Mouse (Mus musculus) brown adipose tissue, adult 24 weeks (tissue): ENCODE data around the gene Thada. TPM values are rescaled to one million over a fixed set of nuclear protein-coding genes. Genes with fewer than 3 reads are reported as not detected.

Experiments
- H3K27ac ChIP-seq: fragments of 200-500 bp; replicated peaks from 2 replicates; pipeline ENCODE4 v1.5.1; 2012; ENCODE audit warnings: low read depth, mild to moderate bottlenecking, low read length
- H3K4me1 ChIP-seq: fragments of 200-500 bp; 2 replicates; pipeline ENCODE4 v1.6.1; 2012; ENCODE audit warnings: low read length, mixed read lengths; ENCODE audit not compliant: control insufficient read depth, insufficient read depth, insufficient read length
- H3K4me3 ChIP-seq: fragments of 200-500 bp; 2 replicates; pipeline ENCODE4 v1.5.1; 2012; ENCODE audit warnings: low read depth, mild to moderate bottlenecking, low read length, moderate library complexity; ENCODE audit not compliant: insufficient read depth
- polyA plus RNA-seq: library from polyadenylated mRNA; stranded (reverse); fragments of >200 nt; gene quantifications from 2 replicates; pipeline ENCODE4 v1.2.4, GENCODE M21; 2012; ENCODE audit not compliant: missing spikeins, insufficient read depth, insufficient read length

Thada gene
- polyA plus RNA-seq: 3.4 and 4.7 TPM in 2 replicates

DNA sequence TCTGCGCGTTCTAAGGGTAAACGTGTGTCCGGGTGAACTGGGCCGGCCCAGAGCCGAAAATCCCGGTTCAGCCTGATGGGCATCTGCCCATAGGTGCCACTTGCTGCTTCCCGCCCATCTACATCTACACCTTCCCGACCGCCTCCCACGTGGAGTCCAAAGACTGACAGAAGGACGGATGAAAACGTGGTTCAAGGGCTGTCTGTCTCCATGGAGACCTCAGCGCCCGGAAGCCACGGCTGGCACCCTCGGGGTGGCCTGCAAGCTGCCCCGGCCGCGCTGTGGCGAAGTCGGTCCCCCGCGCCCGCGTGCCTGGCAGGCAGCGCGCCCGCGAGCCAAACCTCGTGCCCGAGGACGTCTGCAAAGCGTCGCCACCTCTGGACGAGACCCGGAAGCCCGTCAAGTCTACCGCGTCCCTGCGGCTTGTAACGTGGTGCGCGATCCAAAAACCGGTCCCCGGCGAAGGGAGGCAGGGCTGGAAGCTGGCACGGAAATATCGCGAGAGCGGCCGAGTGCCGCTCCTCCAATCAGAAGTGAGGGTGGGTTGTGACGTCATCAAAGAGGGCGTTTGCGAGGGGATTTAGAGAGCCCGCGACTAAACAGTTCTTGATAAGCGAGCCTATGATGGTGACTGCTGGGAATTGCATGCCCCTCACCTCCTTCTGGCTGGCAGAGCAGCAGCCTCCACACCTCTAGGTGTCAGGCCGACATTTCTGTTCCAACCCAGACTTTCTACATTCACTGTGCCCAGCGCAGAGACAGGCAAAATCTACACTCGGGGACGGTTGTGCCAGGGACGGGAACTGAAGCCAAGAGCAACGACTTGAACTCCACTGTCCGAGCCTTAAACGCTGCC is at the start of gene Thada:
Thada (minus strand) TSS at position 453 of the 856 bp plus-strand sequence.
- Histone ChIP-seq H3K4me3 (peak within 1 kb of the TSS; percentile 87), H3K4me1 (no peaks in the 10 kb centered on the region), H3K27ac (peak within 1 kb of the TSS; percentile 36)

DNA sequence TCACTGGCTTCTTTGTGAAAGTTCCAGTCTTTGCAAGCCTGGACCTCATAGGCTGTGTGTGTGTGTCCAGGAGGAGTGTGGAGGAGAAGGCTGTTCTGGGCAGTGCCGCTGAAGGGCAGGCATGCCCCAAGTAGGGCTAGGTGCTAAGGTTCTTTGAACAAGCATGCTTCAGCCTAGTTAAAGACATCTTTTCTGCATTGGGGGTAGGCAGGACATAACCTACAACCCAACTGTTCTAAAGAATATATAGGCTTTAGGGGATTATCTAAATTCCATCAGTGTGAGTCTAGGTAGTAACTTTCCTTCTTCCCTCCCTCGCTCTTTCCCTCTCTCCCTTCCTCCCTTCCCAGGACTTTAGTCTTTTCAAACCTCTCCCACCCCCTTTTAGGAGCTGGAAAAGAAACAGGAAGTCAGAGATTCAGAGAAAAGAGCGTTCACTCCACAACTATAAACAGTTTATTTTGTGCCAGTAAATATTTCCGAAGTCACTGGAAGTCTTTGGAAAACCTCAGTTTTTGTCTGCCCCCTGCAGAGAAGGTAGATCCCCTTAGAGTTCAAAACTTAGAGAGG is 46.6 kb upstream of the Thada start:
- no peak overlapping the region for H3K27ac ChIP-seq
- peaks cover 3% of the 10 kb centered on the region; the same call in 1 of the 2 replicates for H3K4me1 ChIP-seq
- peak overlapping the region; percentile 59 for H3K4me3 ChIP-seq

DNA sequence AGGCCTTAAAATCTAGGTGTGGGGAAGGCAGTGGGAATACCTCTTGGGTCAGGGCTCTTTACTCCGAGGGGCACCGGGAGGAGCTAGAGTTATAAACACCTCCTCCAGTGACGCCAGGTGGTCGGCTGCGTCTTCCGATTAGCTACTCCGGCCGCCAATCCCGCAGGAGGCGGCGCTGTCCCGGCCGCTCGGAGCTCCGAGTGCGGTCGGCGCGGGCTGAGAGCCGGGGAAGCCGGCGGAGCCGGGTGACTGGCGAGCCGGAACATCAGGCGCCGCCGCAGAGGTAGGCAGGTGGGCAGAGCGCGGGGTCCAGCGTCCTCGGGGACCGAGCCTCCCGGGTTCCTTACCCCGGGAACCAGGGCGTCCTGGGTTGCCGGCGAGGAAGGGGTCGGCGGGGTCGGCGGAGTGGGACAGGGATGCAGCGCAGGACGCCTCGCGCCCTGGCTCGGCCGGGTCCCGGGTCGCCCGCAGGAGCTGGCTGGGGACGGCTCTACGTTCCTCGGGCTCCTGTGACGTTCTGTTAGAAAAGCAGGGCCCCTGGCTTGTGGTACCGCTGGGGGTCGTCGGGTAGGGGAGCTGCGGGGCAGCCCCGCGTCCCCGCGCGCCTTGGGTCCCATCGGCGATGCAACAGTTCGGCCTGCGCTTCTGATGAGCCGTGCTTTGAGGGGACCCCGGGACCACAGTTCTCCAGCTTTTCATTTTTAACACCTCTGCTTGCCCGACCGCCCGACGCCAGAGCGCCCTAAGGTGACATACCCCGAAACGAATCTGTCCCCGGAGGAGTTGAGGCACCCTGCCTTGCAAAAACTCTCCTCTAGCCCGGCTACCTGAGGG is 45.9 kb upstream of the Thada start, which contains the start of gene Plekhh2:
Plekhh2 (plus strand) TSS at position 214 of the 834 bp plus-strand sequence.
- H3K4me1 ChIP-seq: peaks cover 3% of the 10 kb centered on the region; the same call in 1 of the 2 replicates
- H3K27ac ChIP-seq: no peak within 1 kb of the TSS
- peak within 1 kb of the TSS; percentile 59 for H3K4me3 ChIP-seq

DNA sequence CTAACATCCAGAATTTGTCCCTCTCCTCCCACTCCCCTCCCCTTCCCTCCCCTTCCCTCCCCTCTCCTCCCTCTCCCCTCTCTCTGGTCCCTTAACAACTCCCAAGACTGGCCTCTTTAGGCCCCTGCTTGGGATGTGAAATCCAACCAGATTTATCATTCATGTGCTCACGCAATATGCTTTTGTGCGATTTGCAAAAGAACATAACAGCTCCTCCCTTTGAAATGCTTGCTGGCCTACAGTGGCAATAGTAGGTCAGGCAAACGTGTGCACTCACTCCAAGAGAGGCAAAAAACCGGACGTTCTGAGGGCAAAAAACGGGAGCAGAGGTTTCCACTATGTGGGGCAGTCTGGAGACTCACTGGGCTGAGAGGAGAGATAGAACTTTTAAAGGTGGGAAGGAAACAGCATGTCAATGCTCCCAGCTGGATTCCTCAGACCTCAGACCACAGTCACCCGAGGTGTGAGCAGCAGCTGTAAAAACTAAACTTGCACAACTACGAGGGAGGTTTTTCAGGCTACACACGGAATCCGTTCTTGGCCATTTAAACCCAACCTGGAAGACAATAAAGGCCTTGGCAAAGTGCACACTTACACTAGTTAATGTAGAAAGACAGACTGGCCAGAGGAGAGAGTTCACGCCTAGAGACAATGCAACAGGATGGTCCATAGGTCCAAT is 45.1 kb upstream of the Thada start:
- Histone ChIP-seq H3K27ac (no peak overlapping the region), H3K4me1 (peaks cover 3% of the 10 kb centered on the region; the same call in 1 of the 2 replicates), H3K4me3 (peak overlapping the region; percentile 59; the same call in 1 of the 2 replicates)

DNA sequence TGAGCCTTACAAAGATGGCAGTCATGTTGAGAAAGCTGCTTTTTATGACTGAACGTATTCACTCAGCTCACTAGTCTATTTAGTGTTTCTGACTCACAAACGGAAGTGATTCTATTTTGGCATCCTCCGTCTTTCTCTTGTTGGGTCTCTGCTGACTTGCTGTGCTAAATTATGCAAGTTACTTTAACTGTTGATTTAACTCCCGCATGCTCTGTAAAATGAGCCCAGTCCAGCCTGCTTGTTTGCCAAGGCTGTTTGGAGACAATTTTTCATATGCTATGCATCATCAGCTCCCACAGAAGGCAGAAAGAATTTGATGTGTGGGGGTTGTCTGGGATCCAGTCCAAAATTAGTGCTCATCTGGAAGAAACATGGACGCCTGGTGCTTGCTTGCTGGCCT is 44.4 kb upstream of the Thada start:
- Histone ChIP-seq H3K4me1 (peaks cover 3% of the 10 kb centered on the region; the same call in 1 of the 2 replicates), H3K27ac (no peak overlapping the region), H3K4me3 (no peak overlapping the region)

DNA sequence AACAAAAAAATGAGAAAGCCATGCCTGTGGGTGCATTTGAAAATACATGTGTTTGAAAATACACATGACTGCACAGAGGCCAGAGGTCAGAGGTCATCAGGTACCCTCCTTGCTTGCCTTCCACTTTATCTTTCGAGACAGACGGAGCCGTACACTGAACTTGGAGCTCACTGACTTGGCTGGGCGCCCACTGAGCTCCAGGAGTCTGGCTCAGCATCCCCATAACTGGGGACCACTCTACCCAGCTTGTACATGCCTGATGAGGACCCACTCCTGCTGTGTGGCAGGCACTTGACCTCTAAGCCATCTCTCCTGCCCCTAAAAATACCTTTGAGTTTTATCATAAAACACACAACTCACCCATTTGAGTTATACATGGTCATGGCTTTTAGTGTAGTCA is 43.2 kb upstream of the Thada start:
- H3K4me1 ChIP-seq: peaks cover 3% of the 10 kb centered on the region; the same call in 1 of the 2 replicates
- no peak overlapping the region for H3K27ac ChIP-seq
- H3K4me3 ChIP-seq: no peak overlapping the region

DNA sequence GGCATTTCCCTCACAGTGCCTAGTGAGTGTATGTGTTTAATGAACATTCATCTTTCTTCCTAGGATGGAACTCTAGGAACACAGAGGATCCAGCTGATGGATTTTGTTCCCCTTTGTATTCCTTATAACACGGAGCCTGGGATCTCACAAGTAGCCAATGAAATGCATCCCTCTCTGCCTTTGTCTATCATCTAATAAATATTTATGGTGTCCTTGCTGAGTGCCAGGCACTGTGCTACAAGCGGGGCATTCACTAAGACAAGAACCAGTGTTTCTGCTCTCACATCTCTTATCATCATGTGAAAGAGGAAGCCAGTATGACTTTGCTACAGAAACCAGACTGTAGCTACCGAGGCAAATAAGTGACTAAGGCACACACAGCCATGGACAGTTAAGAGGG is 42.7 kb upstream of the Thada start:
- H3K4me1 ChIP-seq: peaks cover 3% of the 10 kb centered on the region; the same call in 1 of the 2 replicates

DNA sequence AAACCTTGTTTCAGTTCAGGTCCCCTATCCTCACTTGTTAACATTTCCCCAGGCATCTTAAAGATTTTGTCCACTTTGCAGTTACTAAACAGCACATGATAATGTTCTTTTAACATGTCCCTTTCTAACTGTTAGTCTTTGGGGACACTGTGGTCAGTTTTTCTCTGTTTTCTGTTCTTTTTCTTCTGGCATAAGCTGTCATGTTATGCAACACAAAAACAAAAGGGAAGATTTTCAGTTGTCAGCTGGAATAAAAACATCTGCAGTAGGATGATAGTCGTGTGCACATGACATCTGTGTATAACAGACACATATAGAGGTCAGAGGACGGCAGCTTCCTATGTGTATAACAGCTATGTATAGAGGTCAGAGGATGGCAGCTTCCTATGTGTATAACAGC is 39.9 kb upstream of the Thada start:
- H3K27ac ChIP-seq: no peak overlapping the region

More for the DNA sequence above, 42.7 kb upstream of the Thada start:
- Histone ChIP-seq H3K4me3 (no peak overlapping the region), H3K27ac (no peak overlapping the region)

DNA sequence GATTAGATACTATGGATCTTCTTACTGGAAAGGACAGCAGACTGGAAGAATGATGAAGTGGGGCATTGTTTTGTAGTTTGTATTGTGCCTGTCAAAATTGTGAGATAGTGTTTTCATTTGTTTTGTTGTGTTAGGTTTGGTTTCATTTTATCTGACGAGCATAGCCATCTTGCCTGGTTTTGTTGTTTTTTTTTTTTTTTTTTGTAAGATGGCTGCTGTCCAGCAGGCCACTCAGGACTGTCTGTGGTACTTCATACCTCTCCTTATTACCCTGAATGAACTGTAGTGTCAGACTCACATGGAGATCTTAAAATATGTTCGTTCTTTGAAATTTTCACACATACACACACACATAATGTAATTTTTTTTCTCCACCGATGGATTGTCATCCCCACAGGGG is 36.3 kb upstream of the Thada start:
- Histone ChIP-seq H3K4me1 (no peaks in the 10 kb centered on the region), H3K27ac (no peak overlapping the region), H3K4me3 (no peak overlapping the region)

More for the DNA sequence above, 39.9 kb upstream of the Thada start:
- H3K4me1 ChIP-seq: no peaks in the 10 kb centered on the region
- no peak overlapping the region for H3K4me3 ChIP-seq

DNA sequence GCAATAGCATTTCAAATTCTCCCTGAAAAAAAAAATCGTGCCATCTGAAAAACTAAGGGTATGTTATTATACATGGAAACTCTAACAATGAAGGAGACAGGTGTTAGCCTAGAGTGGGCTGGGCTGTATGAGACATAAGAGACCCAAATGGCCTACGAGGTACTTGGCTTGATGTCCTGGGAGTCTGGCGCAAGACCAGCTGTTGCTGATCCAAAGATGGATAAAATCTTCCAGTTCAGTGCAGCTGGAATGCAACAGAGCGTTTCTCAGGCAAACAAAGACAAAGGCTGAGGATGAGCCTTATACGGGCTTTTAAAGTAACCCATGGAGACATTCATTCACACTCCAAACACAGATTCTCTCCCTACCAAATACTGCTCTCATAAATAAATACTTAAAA is 32.6 kb upstream of the Thada start:
- no peaks in the 10 kb centered on the region for H3K4me1 ChIP-seq
- H3K27ac ChIP-seq: no peak overlapping the region
- H3K4me3 ChIP-seq: no peak overlapping the region

DNA sequence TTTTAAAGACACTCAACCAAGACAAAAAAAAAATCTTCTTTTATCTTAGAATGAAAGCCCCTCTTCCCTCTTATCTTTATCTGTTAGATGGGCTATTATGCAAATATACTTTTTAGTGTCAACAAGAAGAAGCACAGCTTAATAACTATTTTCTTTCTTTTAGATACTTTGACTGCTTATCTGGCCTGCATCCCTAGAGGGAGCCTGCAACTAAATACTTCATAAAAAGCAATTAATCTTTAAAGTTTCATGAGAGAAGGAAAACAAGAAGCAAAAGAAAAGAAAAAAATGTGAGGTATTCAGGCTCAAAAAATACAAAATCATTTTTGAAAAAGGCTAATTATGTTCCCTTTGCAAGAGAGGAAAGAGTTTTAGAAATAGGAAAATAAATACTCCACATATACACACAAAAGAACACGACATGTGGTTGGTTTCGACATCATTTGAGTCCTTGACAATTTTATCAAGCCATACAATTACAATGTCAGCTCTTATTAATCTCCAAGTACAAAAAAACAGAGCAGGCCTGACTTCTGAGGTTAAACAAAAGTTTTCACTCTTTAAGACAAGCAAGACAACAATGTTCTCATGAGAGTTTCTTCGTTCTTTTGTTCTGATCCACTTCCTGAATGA is 32.1 kb upstream of the Thada start:
- Histone ChIP-seq H3K4me3 (no peak overlapping the region), H3K27ac (no peak overlapping the region)

DNA sequence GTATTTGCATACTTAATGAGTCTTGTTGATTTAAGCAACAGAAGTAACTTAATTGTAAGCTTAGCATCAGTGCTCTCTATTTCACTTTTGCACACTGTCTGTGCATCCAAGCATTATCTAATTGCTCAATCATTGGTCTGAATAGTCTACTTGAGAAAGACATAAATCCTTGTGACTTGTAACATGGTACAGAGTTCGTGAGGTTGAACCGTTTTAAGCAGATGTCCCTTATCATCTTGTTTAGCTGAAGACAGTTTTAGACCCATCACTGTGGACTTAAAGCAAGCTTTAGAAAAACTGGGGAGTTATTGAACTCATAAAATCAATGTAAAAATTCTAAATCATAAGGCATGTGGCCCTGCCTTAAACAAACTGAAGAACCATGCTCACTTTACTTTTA is 31.6 kb upstream of the Thada start:
- Histone ChIP-seq H3K4me3 (no peak overlapping the region), H3K4me1 (no peaks in the 10 kb centered on the region), H3K27ac (no peak overlapping the region)

More for the DNA sequence above, 32.1 kb upstream of the Thada start:
- H3K4me1 ChIP-seq: no peaks in the 10 kb centered on the region

DNA sequence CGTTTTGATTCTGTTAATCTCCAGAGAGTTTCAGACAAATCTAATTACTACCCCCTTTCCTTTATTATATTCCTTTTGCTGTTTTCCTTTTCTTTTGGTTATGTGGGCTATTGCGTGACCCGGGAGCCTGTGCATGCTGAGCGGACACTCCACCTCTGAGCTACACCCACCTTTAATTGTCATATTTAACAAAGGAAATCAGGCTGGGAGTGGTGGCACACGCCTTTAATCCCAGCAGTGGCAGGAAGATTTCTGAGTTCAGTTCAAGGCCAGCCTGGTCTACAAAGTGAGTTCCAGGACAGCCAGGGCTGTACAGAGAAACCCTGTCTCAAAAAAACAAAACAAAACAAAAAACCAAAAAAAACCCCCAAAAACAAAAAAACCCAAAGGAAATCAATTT is 31.0 kb upstream of the Thada start:
- Histone ChIP-seq H3K4me3 (no peak overlapping the region), H3K4me1 (no peaks in the 10 kb centered on the region), H3K27ac (no peak overlapping the region)

DNA sequence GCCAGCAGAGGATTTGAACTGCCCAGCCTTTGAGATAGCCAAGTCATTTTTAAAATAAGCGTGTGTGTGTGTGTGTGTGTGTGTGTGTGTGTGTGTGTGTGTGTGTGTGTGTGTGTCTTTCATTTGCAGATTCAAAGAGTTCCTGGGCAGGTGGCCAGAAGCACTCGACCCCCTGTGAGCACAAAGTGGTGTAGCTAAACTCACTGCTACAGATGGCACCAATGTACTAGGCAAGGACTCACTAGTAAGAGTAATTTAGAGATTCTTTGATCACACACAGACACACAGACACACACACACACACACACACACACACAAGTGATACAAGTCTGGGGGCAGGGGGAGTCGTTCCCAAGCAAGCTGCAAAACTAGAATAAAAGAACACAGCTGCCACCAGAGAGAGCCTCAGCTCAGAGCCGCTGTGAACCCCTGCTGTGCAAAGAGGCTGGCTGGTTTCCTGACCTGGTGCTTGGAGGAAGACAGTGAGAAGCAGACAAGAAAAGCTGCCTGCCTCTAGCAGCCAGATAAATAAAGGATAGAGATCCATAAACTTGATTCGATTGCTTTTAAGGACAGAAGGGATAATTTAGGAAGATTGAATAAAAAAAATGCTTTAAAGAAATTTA is 26.4 kb upstream of the Thada start:
- no peak overlapping the region for H3K4me3 ChIP-seq
- H3K4me1 ChIP-seq: no peaks in the 10 kb centered on the region

More for the DNA sequence above, 26.4 kb upstream of the Thada start:
- no peak overlapping the region for H3K27ac ChIP-seq
